Mouse (Mus musculus) ovary, adult 18-20 months (tissue): ENCODE measurements at regions not wholly inside any gene's neighbourhood (a gene's known extent, or its start where the extent isn't known, plus 50 kb on each side); places are given as distances from the start of the nearest gene placed in this dataset.
"Not testable (repeated sequence)": the region's sequence is repeated elsewhere in the genome, so short reads cannot be mapped to it uniquely, and the experiment has no call there.

Experiments
- DNase-seq: peaks from one replicate; pipeline ENCODE4 v3.0.0; 2022; ENCODE audit warnings: low spot score, mixed read lengths

DNA sequence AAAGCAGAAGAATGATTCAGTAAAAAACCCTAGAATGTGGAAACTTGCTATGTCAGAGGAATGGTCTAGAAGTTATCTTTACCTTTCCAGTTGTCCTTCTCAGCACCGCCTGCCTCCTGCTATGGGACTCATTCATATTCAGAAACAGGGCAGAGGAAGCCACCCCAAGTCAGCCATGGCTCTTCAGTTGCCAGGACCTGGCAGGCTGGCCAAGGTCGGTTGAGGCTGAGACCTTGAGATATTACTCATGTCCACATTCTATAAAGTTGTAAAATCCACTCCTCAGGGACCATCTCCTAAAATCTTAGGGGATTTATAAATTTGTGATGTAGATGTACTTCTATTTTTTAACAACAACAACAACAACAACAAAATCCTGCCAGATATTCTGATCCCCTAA is 580.7 kb upstream of the Klhl29 start:
- no peak for DNase-seq

GRCm38 (mm10) chr12:5955564-5955963 is 580.1 kb upstream of the Klhl29 start:
- DNase-seq = no peak

DNA sequence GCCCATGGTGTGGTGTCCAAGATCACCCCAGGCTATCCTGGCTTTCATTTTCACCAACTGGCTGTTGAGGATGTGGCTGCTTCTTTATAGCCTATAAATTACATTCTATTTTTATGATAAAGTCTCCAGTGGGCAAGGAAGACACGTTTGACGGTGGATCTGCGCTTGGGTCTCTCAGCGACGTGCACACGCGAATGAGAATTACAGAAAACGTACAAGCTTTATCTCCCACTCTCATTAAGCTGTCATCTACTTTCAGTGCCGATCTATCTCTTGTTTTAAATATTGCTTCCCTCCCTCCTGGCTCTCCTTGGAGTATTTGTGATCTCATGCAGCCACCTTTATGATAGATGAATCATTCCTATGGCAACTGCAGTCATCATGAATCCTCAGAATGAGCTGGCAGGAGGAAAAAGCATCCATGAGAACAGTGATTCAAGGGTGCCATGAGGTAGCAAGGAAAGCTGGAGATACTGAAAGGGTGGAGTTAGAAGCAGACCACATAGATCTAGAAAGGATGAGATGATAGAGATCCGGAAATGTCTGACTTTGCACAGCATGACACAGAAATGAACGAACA is 568.0 kb upstream of the Klhl29 start:
- no peak for DNase-seq

- DNase-seq = no peak
Observed at GRCm38 (mm10) chr12:5921262-5921661, 545.8 kb upstream of the Klhl29 start.

- no peak for DNase-seq
Observed at GRCm38 (mm10) chr12:5918030-5918429, 542.5 kb upstream of the Klhl29 start.

DNA sequence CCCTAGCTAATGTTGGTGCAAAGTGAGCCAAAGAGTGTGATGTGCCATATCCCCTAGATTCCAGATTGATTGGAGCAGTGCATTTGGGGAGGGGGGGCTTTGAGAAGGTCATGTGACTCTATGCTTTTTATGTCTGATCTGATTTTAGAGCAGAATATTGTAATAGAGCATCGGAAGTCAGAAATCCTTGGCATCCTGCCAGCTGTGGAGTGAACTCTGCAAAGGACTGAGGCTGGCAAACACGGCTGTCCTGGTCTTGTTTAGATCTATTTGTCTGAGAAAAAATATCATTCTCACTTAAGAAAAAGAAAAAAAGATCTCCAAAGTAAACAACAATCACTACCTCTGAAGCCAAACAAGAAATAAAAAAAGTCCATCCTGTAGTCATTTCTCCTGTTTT is 530.8 kb upstream of the Klhl29 start:
- no peak for DNase-seq

DNA sequence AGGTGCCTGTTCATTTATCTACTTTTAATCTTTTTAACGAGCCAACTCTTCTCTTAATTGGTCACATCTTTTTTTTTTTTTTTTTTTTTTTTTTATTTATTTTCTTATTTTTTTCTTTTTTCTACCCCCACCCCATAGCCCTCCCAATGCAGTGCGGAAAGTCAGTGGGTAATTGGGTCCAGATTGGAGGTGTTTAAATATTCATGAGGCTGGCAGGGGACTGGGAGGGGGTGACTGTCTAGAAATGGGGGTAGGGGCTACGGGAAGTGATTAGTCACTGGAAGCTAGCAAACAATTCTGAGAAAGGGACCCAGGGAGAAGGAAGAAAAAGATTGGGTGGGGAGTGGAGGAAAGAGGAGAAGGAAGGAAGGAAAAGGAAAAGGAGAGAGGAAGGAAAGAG is 516.3 kb upstream of the Klhl29 start:
- DNase-seq = not testable (repeated sequence)

DNA sequence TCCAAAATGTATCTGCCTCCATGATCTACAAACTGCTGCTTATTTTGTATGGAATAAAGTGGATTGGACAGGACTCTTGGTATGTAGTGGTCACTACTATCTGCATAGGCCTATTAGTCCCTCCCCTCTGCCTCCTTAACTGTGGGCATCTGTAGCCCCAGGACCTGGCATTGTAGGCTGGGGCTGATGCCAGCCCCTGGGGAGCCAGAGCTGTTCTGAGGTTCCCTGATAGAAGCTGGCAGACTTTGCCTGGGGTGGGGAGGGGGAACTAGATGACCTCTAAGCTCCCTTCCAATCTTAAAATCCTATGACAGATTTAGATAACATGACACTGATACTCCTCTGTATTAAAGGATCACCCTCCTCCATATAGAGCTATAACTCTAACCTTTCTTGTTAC is 491.2 kb upstream of the Klhl29 start:
- DNase-seq = no peak

- DNase-seq = no peak
Observed at GRCm38 (mm10) chr12:5859795-5860194, 484.3 kb upstream of the Klhl29 start.

- no peak for DNase-seq
Observed at GRCm38 (mm10) chr12:5856421-5856820, 480.9 kb upstream of the Klhl29 start.

- no peak for DNase-seq
Observed at GRCm38 (mm10) chr12:5810427-5810826, 434.9 kb upstream of the Klhl29 start.

GRCm38 (mm10) chr12:5810009-5810408 is 434.5 kb upstream of the Klhl29 start:
- DNase-seq = no peak

DNA sequence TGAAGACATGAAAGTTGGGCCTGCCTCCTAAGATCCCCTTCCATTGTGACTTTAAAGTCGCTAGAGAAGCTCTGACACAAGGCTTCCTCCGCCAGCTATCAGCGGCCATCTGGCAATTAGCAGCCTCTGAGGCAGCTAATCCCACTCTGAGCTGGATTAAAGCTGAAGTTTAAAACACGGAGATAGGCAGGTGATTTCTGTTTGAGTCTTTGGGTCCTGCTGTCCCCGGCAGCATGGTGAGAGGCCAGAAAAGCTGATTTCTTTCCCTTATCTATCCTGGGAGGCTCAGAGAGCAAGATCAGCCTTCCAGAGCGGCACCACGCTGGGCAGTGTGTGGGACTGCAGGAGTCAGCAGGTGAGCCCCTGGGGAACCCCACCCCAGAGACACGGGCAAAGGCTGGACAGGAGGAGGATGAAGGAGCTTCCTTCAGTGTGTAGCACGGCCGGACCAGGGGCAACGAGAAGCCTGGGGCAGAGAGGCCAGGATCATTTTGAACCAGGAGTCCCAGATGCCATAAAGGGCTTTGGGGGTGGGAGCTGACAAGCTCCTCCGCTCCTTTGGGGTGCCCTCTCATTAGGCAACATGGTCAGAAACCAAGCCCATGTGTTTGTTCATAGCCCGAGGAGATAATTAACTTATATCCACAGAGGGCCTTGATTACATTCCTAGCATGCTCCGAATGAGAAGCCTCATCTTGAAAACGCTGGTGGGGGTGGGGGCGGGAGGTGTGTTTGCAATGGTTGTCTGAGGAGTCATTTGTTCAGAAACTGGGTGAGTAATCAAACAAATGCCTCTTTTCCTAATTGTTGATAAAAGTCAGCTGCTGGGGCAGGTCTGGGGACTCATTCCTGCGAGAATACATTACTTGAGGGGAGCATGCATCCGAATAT is 432.8 kb upstream of the Klhl29 start:
- no peak for DNase-seq

- no peak for DNase-seq
Observed at GRCm38 (mm10) chr12:5805731-5806130, 430.2 kb upstream of the Klhl29 start.

DNA sequence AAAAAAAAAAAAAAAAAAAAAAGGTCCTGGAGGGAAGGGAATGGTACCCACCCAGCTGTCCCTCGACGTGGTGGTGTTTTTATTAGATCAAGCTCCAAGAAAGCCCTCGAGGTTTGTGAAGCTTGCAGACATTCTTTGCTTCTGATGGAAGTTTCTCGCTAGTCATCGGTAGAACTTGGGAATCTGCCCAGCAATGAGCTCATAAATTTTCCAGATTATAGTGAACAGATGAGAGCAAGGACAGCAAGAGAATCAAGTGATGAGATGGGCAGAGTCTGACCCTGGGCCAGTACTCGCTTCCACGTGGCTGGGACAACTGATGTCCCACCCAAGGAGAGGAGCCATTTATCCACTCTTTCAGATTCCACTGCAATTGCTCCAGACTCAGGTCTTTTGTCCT is 417.6 kb upstream of the Klhl29 start:
- peak; percentile 58 for DNase-seq

DNA sequence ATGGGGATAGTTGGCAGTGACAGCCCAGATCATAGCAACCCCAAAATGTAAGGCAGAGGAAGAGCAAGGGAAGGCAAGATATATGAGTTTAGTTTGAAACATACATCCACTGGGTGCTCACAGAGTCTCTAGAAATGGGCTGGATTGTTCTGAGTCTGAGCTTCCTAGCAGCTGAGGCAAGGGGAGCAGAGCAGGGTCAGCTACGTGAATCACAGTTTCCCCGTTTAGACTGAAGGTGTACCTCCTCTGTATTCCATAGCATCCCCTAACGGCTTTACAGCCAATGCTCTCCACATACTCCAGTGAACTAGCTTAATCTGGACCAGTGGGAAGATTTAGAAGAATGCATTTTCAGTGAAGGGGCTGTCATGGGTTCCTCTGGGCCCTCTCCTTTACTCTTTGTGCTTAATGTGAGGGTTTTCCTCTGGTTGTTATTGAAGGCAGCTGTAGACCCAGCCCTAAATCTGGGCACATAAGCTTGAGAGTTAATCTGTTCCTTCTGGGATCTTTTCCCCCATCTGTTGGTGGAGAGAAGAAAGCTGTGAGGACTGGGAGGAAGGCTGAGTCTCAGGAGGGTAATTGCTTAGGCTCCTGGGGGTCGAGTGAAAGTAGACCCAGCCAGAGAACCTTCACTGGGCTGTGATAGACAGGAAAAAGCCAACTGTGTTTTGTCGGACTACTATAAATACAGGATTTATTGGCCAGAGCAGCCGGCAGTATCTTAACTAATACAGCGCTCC is 411.8 kb upstream of the Klhl29 start:
- DNase-seq = no peak

DNA sequence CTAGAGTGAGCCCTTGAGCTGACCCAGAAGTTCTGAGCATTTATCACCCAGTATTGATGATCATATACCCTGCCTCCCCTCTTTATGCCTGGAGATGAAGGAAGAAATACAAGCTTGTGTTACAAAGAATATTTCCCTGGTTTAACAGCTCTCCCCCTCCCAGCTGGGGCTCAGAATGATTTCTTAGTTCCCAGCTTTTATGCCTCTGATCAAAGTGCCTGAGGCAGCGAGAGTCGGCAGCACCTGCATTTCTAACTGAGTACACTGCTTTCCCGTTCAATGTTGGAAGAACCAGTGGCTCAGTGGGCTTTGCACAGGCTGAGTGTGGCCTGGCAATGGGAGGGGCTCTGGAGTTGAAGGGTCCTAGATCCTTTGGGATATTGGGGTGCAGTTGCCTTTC is 405.8 kb upstream of the Klhl29 start:
- DNase-seq = no peak

- DNase-seq = no peak
Observed at GRCm38 (mm10) chr12:5777556-5777955, 402.1 kb upstream of the Klhl29 start.

- DNase-seq = no peak
Observed at GRCm38 (mm10) chr12:5771399-5771978, 396.0 kb upstream of the Klhl29 start.

DNA sequence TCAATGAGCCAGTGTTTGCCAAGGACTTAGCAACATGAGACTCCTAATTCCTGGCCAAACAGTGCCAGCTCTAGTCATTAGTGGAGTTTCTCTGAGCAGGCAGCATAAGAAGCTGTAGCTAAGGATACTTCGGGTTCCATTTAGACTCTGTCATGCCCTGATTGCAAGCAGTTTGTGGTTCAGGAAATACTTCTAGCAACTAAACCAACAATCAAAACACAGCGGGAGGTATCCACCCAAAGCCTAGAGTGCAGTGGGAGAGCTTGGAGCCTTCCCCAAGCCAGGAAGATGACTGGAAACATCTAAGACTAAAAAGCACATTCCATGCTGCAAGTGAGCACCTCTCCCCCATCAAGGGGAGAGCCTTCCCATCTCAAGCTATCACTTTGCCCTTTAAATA is 395.0 kb upstream of the Klhl29 start:
- no peak for DNase-seq

DNA sequence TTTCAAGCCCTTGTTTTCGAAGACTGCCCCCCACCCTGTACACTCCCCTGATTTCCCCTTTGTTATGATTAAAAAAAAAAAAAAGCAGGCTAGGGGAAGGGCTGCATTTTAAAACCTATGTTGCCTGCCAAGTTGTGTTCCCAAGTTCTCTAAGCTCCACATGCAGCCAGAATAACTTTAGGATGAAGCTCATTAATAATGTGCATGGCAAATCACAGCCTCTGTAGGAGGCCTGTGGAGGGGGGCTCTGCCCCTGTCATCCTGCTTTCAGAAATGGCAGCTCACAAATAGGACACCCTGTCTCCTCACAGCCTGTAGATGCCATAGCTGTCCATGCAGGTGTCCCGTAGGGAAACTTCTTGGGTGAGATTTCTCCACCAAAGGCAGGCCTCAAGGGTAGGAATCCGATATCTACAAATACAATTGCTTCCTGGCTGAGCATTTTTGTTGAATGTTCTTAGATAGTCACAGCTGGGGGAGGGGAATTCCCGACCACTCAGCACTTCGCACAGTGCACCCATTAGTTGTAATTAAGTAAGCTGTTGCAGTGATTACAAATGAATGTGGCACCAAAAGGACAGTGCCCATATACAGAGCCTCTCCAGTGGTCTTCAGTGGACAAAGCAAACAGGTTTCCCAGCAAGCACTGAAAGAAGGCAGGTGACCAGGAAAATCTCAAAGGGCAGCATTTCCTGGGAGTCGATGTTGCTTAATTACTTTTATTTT is 389.1 kb upstream of the Klhl29 start:
- no peak for DNase-seq

DNA sequence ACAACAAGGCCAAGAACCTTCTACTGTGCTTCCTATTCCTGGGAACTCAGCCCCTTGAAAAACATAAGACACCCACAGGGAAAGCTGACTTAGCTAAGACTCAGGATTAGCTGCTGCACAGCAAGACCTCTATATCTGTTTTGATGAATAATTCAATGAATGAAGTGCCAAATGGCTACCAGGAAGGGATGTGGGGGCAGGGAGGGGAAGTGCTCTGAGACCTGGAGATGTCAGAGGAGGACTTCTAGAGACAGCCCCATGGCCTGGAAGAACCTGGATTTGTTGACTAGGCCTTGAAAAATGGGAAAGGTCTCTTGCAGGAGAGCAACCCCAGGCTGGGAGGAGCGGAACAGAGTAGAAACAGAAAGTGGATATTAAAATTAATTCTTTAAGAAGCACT is 388.5 kb upstream of the Klhl29 start:
- DNase-seq = no peak
